ENCODE assay signal across 19 mouse cellular contexts in genomic region chr2:44540881-44541280, GRCm38 (mm10).
DNase-seq lines count a peak whose midpoint lies in the region; ATAC-seq lines count a peak whose summit lies in the region.
"Had no signal": no experiment of that assay in that cellular context is flagged by ENCODE, and none has a peak within 500 bp of the region (broad histone marks: within the 10 kb centered on the region; RNA-seq: fewer than 3 reads in every experiment).

No protein-coding gene starts in this region.

- no peaks in the 10 kb centered on the region; the same call in 1 of the 2 replicates for H3K9me3 ChIP-seq in kidney, embryonic 16.5 days (ENCODE audit: low read length)
- H3K9me3 ChIP-seq: embryonic facial prominence, embryonic 10.5 days; forebrain, embryonic 13.5 days; heart, embryonic 10.5 days; hindbrain, embryonic 13.5 days had no signal

- no peak overlapping the region for H3K4me3 ChIP-seq in kidney, embryonic 16.5 days (ENCODE audit: low read length)
- H3K4me3 ChIP-seq: embryonic facial prominence, embryonic 10.5 days; forebrain, embryonic 13.5 days; heart, embryonic 10.5 days; hindbrain, embryonic 13.5 days had no signal

- peaks cover 9% of the 10 kb centered on the region; the same call in 1 of the 2 replicates for H3K4me1 ChIP-seq in kidney, embryonic 16.5 days (ENCODE audit: insufficient read depth, low read length)
- H3K4me1 ChIP-seq: embryonic facial prominence, embryonic 10.5 days; heart, embryonic 10.5 days; hindbrain, embryonic 13.5 days had no signal

- H3K9ac ChIP-seq in kidney, embryonic 16.5 days (replicated peaks; ENCODE audit: low read length): no peak overlapping the region
- H3K9ac ChIP-seq: forebrain, embryonic 13.5 days; hindbrain, embryonic 13.5 days had no signal

- ATAC-seq in kidney, embryonic 16.5 days (ENCODE audit: low FRiP score, low TSS enrichment): peak; percentile 77; the same call in 1 of the 2 replicates
- ATAC-seq: forebrain, embryonic 13.5 days had no signal

- DNase-seq in kidney, adult 18-20 months: peak; percentile 25
- DNase-seq in kidney, postnatal 4 days: no peak
- DNase-seq in kidney, adult 8-10 months: peak; percentile 51 to 54
- DNase-seq in layer of hippocampus, adult 8-10 months (ENCODE audit: low spot score in 2 of 2): no peak
- DNase-seq in urinary bladder, postnatal 4 days (ENCODE audit: low spot score in 2 of 2): no peak
- DNase-seq: adrenal gland, adult 2 months; adrenal gland, postnatal 25 days; cerebellum, adult 18-20 months; cerebellum, adult 9-11 months; cerebellum, postnatal 36 days; gastrocnemius, postnatal 36 days; heart, adult 18-20 months; heart, postnatal 10 days had no signal

- no peak overlapping the region for H3K27ac ChIP-seq in kidney, embryonic 16.5 days (ENCODE audit: low read length)
- H3K27ac ChIP-seq: embryonic facial prominence, embryonic 10.5 days; forebrain, embryonic 13.5 days; heart, embryonic 10.5 days; hindbrain, embryonic 13.5 days had no signal

- no peaks in the 10 kb centered on the region for H3K36me3 ChIP-seq in kidney, embryonic 16.5 days (ENCODE audit: insufficient read depth, low read length)
- H3K36me3 ChIP-seq: embryonic facial prominence, embryonic 10.5 days; heart, embryonic 10.5 days; hindbrain, embryonic 13.5 days had no signal

- 72% methylated on average over 6 of the region's 6 CpGs for whole genome bisulfite sequencing in kidney, embryonic 16.5 days

- no peak overlapping the region for H3K4me2 ChIP-seq in kidney, embryonic 16.5 days (replicated peaks; ENCODE audit: low read depth, low read length)
- H3K4me2 ChIP-seq: forebrain, embryonic 13.5 days; hindbrain, embryonic 13.5 days had no signal

- no peaks in the 10 kb centered on the region for H3K27me3 ChIP-seq in kidney, embryonic 16.5 days (ENCODE audit: insufficient read depth, low read length)
- H3K27me3 ChIP-seq: CH12.LX; forebrain, embryonic 13.5 days; hindbrain, embryonic 13.5 days had no signal

Comparison
In these comparisons a context has a peak if more than half of its experiments do, and no peak if none do; other contexts are left out.
1. DNase-seq: peak in kidney, adult 18-20 months (single experiment) and kidney, adult 8-10 months (2 of 2); none in kidney, postnatal 4 days (0 of 2), layer of hippocampus, adult 8-10 months (0 of 2) and urinary bladder, postnatal 4 days (0 of 2).